Mouse (Mus musculus) megakaryocyte, adult 5-6 weeks (primary cell): Measurements from ENCODE around the gene Gm6904. TPM values are rescaled to one million over a fixed set of nuclear protein-coding genes. Genes with fewer than 3 reads are reported as not detected.
"Not testable (repeated sequence)": the region's sequence is repeated elsewhere in the genome, so short reads cannot be mapped to it uniquely, and the experiment has no call there.

ENCODE experiments used
- ATAC-seq: 2 replicates; pipeline ENCODE4 v1.8.0; 2016; ENCODE audit warnings: mild to moderate bottlenecking, inconsistent platforms; ENCODE audit not compliant: poor library complexity, severe bottlenecking
- total RNA-seq, 2 experiments: library from RNA; stranded (forward) in 1 of 2; stranded (reverse) in 1 of 2; fragments of 153-499, 151-499 nt in 1 of 2; fragments of 221-1000, 200-1000 nt in 1 of 2; gene quantifications; 2 replicates each; pipeline versions ENCODE4 v1.2.3 to v1.2.4; 2015 to 2017

Gm6904 gene
- total RNA-seq (2015): 1.4 TPM in 1 of 2 replicates, not detected in the other
- not detected in 2 replicates for total RNA-seq (2017)

DNA sequence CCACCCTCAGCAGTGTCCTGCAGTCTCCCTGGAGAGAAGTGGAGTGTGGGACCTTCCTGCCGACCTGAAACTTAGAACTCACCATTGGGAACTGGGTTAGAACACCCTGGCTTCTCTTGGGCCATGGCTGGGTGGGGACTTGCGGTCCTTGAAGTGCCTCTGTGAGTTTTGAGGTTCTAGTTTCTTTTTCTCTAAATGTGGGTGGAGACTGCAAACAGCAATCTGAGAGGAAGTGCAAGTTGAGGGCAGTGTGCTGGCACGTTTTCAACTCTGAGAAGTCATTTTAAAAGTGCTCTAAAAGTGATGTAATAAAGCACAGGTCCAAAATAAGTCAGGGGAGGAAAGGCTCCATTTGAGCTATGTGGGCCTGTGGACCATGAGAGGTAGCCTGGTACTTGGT is at the start of gene Gm6904:
TSS of gene Gm6904 (minus strand) at position 161 of the 400 bp plus-strand sequence.
- ATAC-seq: peak; percentile 99

DNA sequence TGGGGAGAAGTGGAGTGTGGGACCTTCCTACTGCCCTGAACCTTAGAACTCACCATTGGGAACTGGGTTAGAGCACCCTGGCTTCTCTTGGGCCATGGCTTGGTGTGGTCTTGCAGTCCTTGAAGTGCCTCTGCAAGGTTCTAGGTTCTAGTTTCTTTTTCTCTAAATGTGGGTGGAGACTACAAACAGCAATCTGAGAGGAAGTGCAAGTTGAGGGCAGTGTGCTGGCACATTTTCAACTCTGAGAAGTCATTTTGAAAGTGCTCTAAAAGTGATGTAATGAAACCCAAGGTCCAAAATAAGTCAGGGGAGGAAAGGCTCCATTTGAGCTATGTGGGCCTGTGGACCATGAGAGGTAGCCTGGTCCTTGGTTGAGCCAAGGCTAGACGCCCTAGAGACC is 37.4 kb upstream of the Gm6904 start, which contains the start of gene Phf11a:
TSS of gene Phf11a (minus strand) at position 132 of the 400 bp plus-strand sequence.
- peak; percentile 97 for ATAC-seq

DNA sequence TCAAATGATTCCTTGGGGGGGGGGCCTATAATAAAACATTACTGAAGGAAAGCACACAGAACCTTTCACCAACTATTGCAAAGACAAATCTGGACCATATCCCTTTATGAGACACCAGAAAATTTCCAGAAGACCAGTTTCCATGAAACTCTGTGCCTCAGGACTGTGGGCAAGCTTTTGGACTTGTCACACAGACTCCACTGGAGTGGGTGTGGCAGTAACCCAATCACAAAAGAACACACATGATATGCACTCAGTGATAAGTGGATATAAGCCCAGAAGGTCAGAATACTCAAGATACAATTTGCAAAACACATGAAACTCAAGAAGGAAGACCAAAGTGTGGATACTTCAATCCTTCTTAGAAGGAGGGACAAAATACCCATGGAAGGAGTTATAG is 31.8 kb upstream of the Gm6904 start:
- not testable (repeated sequence) for ATAC-seq

DNA sequence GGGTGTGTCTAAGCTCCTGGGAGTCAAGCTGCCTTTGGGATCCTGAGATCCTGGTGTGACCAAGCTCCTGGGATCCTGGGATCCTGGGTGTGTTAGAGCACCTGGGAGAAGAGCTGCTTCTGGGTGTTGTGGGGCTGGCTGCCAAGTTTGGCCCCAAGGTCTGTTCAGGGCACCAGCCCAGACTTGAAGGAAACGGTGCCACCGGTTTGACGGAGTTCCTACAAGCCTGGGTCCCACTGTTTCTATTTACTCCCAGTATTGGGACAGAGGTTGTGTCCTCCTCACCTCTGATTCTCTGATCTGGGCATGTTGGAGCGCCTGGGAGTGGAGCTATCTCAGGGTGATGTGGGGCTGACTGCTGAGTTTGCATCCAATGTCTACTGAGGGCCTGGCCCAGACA is 14.9 kb upstream of the Gm6904 start:
- not testable (repeated sequence) for ATAC-seq

DNA sequence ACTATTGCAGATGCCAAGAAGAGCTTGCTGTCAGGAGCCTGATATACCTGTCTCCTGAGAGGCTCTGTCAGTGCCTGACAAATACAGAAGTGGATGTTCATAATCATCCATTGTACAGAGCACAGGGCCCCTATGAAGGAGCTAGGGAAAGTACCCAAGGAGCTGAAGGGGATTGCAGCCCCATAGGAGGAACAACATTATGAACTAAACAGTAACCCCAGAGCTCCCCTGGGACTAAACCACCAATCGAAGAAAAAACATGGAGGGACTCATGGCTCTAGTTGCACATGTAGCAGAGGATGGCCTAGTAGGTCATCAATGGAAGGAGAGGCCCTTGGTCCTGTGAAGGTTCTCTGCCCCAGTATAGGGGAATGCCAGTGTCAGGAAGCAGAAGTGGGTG is 4.2 kb downstream of the Gm6904 start:
- not testable (repeated sequence) for ATAC-seq

DNA sequence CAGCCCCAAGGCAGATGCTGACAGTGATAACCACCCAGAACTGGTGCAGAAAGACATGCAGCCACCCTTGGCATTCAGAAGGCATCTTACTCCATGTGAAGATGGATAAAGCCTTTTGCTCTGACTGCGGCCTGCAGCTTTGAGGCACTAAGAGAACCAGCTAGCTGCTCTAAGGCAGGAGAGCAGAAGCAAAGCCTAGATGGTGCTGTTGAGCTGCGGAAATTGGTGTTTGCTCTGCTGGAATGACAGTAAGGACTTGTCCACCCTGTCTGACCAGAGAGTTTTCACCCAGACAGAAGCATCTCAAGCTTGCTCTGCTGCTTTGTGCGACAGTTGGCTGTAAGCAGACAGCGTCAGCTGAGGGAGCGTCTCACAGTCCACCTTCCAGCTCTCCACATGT is 9.7 kb downstream of the Gm6904 start:
- ATAC-seq: peak; percentile 52; the same call in 1 of the 2 replicates

DNA sequence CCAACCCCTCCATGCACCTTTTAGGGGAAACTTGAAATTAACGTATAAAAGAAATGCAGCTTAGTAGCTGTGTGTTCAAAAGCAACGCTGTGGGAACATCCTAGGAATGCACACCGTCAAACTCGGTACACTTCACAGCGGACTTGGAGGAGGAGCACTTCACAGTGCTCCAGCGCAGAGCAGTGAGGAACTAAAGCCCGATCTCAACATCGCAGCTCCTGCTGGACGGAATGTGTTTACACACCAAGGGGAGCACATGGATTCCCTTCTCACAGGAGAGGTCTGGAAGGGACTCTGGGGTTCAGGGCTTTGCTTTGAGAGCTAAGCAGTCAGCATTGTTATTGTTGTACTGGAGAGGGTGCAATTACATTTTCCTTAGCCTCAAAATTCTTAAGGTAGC is 26.4 kb downstream of the Gm6904 start:
- no peak for ATAC-seq

DNA sequence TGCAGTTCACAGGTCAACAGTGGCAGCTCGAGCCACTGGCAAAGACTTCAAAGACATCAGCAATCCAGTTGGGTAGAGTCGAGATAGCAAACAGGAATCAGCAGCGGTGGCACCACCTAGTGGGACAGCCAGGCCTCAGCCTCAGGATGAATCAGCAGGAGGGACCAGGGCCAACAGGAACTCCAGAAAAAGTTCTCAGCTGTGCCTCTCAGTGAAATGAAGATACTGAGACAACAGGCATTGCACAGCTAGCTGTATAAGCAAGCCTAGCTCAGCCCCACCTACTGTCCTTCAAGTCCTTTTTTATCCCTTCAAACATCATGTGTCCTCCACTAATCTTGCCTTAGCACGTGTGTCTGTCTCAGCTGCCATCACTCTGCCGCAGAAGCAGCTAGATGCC is 28.0 kb downstream of the Gm6904 start:
- ATAC-seq: peak; percentile 51

DNA sequence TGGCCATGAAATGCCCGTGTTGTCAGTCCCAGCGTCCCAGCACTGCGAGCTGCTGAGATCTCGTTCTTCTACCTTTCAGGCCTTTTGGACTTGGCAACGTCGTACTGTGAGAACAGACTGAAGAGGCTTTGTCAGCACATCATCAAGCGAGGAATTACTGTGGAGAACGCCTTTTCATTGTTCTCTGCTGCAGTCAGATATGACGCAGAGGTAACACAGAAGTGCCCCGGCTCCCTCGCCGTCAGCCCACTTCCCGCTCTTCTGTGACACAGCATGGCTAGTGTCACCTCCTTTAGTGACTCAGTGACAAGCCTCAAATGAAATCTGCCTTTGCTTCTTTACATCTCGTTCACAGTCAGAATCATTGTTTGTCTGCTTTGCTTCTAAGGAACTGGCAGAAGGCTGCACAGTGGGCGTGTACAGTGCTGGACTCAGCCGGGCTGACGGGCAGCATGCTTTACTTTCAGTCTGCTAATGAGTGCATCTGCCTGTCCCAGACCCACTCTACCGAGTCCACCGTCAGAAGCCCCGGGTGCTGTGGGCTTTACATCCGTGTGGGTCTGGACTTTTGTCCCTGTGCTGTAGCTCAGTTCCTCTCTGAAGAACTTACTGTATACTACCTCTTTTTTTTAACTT is 29.6 kb downstream of the Gm6904 start:
- ATAC-seq: no peak

DNA sequence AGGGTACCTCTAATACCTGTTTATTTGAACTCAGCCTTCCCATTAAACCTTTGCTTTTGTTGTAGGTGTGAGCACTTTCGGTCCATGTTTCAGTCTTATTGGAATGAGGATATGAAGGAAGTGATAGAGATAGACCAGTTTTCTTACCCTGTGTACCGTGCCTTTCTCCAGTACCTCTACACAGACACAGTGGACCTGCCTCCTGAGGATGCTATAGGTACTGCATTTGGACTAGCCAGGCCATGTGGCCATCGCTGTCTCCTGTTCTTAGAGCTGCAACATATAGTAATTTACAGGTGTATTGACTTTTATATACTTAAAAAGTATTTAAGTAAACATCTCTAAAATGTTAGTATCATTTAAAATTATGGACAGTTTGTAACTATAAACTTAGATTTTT is 30.2 kb downstream of the Gm6904 start:
- ATAC-seq: no peak

DNA sequence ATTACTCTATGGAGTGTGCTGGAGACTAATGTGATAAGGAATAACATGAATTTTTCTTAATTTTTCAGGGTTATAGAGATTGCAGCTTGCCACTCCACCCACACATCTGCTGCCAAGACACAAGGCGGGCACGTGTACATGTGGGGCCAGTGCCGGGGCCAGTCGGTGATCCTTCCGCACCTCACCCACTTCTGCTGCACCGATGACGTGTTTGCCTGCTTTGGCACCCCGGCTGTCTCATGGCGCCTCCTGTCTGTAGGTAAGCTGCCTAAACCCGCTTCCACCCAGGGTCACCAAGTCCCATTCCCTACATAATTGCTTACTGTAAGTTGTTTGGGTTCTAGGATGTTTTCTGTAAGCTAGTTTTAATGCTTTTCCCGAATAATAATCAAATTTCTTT is 33.8 kb downstream of the Gm6904 start:
- ATAC-seq: no peak

DNA sequence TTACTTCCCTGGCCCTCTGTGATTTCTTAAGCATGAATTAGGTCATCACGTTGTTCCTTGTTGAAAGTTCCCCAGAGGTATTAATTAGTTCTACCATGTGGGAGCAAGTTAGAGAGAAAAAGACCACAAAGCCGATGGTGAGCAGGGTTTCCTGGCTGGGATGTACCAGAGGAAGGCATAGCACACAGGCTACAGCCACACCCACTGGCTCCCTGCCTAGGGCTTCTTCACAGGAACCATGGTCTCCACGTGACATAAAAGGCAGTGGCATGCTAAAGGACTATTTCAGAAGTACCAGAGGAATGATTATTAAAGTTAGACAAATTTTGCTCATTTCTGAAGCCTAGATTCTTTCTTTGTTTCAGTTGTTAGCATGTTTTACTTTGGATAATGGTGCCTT is 40.8 kb downstream of the Gm6904 start:
- no peak for ATAC-seq

DNA sequence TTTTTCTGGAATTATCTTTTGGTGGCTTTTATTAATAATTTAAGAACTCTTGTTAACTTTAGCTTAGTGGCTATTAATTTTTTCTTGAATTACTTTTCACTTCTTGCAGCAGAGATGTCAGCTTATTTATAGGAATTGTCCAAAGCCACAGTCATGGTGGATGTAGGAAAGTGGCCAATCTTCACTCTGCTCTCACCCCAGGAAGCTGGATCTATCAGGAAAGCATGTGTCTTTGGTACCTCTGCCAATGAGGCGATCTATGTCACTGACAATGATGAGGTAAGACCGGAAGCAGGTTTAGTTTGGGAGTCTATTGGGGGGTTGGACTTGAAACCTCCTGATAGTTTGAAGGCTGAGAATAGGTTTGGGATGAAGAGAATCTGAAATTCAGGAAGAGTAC is 50.2 kb downstream of the Gm6904 start:
- no peak for ATAC-seq

DNA sequence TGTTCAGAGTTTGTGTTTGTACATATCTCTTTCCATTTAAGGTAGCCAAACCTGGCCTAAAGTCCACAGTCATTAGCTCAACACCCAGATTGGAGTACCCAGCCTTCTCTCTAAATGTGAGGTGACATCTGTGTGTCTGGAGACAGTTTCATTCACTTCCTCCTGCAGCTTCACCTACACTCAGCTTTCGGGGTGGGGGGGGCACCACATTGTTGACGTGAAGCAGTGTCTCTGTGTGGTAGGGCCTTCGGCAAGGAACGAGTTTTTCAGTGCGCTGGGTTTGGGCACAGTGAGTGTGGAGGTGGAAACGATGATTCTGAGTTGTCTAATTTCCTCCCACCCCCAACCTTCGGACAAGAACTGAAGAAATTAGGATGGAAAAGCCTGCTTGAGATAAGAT is 51.0 kb downstream of the Gm6904 start:
- ATAC-seq: no peak

DNA sequence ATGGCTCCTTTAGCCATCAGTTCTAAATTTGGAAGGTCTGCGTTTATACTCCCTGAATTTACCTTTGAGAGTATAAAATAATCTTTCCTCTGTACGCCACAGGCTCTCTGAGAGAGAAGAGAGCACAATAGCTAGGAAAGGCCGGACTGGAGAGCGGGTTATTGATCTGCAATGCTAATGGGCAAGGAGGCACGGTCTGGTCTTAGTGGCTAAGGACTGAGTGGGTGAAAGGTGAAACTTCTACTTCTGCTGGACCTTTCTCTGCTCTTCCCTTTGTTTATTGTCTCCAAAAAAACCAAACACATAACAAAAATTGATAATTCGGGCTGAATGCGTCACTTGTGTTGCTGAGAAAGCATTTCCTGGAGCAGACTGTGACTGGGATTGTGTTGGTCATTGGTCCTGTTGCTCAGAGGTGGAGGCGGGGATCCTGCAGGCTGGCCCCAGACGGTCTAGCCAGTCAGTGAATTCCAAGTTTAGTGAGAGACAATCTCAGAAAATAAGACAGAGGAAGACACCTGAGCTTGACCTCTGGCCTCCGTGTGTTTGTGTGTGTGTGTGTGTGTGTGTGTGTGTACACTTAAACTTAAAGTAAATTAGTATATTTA is 53.9 kb downstream of the Gm6904 start:
- no peak for ATAC-seq

DNA sequence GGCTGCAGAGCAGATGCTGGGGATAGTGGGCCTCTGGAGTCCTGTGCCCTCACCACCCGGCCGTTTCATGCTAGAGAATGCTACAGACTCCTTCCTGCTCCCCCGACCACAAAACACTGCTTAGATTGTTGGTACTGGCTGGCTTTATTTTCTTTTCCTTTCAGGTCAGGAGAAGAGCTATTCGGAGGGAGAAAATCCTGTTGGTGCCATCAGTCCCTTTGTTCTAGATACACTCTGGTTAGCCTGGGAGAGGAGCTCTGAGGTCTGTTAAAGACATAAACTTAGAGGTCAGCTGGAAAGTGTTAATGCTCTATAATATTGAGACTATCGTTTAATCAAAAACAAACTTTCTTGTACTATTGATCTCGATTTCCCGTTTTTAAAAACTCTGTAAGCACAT is 54.6 kb downstream of the Gm6904 start:
- ATAC-seq: no peak

DNA sequence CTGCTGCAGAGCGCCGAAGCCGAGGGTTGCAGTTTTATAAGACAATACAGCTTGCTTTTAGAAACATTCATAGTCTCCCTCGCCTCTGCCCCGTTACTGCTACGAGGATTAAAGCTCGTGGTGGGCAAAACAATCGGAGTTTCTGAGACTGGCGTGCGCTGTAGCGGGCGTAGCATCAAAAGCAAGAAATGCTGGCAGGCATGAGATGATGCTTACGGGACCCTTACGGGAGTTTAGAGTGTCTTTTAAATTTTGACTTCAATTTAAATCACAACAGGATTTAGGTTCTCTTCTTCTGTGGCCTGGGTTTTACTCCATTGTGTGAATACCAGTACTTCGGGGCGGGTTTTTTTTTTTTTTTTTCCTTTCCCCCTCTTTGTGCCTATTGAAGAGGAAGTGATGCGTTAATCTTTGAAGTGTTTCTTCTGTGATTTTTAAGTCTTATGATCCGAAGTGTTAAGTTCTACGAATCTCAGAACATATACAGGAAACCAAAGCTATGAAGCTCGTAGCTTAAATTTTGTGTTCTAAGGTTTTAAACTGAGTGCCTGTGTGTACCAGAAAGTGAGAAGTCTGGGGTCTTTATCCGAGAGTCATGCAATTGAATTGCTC is 58.3 kb downstream of the Gm6904 start:
- peak; percentile 20; the same call in 1 of the 2 replicates for ATAC-seq

DNA sequence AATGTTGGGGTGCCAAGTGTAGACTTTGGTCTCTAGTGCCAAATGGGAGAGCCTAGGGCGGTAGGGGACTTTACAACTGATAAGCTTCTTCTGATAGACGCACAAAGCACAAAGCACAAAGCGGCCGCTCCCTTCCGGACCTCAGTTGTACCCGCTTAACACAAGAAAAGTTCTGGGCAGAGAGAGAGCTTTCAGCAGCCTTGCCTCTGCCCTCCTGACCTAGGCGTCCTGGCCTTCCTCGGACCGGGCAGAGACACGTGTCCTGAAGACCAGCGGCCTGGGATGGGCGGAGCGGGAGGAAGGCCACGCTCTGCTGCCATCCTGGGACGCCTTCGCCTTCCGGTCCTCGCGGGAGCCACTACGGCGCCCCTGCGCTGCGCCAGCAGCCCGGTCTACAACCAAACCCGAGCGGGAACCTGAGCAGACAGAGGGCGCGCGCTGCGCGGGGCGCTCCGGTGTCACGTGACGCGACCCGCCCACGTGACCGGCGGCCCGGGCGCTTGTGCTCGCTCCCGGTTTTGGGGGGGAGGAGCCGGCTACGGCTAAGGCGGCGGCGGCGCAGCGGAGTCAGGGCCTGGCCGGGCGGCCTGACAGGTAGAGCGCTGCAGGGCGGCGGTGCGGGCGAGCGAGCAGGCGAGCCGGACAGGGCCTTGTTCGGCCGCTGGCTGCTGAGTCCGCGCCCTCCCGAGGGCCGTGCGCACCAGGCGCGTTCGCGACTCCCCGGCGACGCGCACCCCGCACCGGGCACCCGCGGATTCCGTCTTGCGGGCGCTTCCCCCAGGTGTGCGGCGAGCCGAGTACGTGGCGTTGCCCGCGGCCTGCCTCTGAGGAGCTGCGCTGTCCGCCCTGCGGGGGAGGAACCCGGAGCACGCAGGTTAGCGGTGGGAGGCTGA is 59.1 kb downstream of the Gm6904 start, which contains the start of gene Rcbtb1:
TSS of gene Rcbtb1 (plus strand) at position 499 of the 893 bp plus-strand sequence.
- ATAC-seq: peak; percentile 89
